Mouse (Mus musculus) forebrain, embryonic 11.5 days (tissue): Measurements from ENCODE around the gene Trim30d. TPM values are rescaled to one million over a fixed set of nuclear protein-coding genes. Genes with fewer than 3 reads are reported as not detected.

Experiments
- polyA plus RNA-seq: library from polyadenylated mRNA; unstranded; fragments of >200 nt; fragmentation: Nextera tagmentation; extraction: Ambion mirVana; gene quantifications from 2 replicates; pipeline ENCODE4 v1.2.1, GENCODE M21; 2014

The Trim30d gene
- polyA plus RNA-seq, 1 experiment from 2014 or later = 0.08 TPM

Other genes starting within 250 kb of the Trim30d start
- gene Trim5, start 219.8 kb downstream of the Trim30d start, polyA plus RNA-seq = 0.12 TPM in 1 of 2 replicates, not detected in the other
- gene Trim12a, start 192.4 kb downstream of the Trim30d start, polyA plus RNA-seq = 1.5 and 1.7 TPM in 2 replicates
- gene Trim34b, start 178.4 kb downstream of the Trim30d start, polyA plus RNA-seq = not detected in 2 replicates
- gene Trim12c, start 154.5 kb downstream of the Trim30d start, polyA plus RNA-seq = 0.69 and 0.75 TPM in 2 replicates
- gene Trim30b, start 138.0 kb downstream of the Trim30d start, polyA plus RNA-seq = not detected in 2 replicates
- 0.16 TPM in 1 of 2 replicates, not detected in the other for gene Trim30c, start 107.0 kb downstream of the Trim30d start, polyA plus RNA-seq
- gene Trim30a, start 42.7 kb downstream of the Trim30d start, polyA plus RNA-seq = 0.33 and 0.45 TPM in 2 replicates
- gene Olfr651, start 42.3 kb upstream of the Trim30d start, polyA plus RNA-seq = not detected in 2 replicates
- not detected in 2 replicates for gene Olfr652, start 53.1 kb upstream of the Trim30d start, polyA plus RNA-seq
- gene Olfr653, start 69.5 kb upstream of the Trim30d start, polyA plus RNA-seq = not detected in 2 replicates
- gene Olfr654, start 79.2 kb upstream of the Trim30d start, polyA plus RNA-seq = not detected in 2 replicates
- gene Olfr655, start 93.9 kb upstream of the Trim30d start, polyA plus RNA-seq = not detected in 2 replicates
- not detected in 2 replicates for gene Olfr656, start 106.1 kb upstream of the Trim30d start, polyA plus RNA-seq
- gene Olfr657, start 116.9 kb upstream of the Trim30d start, polyA plus RNA-seq = not detected in 2 replicates
- gene Olfr658, start 139.5 kb upstream of the Trim30d start, polyA plus RNA-seq = not detected in 2 replicates
- gene Olfr659, start 158.9 kb upstream of the Trim30d start, polyA plus RNA-seq = not detected in 2 replicates
- not detected in 2 replicates for gene Olfr661, start 178.7 kb upstream of the Trim30d start, polyA plus RNA-seq